Mouse (Mus musculus): ENCODE measurements around the gene Ulk2. TPM values are rescaled to one million over a fixed set of nuclear protein-coding genes. Genes with fewer than 3 reads are reported as not detected.
"Not testable (repeated sequence)": the region's sequence is repeated elsewhere in the genome, so short reads cannot be mapped to it uniquely, and the experiment has no call there.

Gene Ulk2
- polyA plus RNA-seq, 1 experiment from 2014 or later: 21.8 TPM

- Histone ChIP-seq H3K9me3 (replicated peaks; ENCODE audit: control insufficient read depth, low read length) (no peaks in the 10 kb centered on the region), H3K4me1 (ENCODE audit: control insufficient read depth, insufficient read depth, low read length) (no peaks in the 10 kb centered on the region), H3K36me3 (replicated peaks; ENCODE audit: control insufficient read depth, insufficient read depth, low read depth, low read length) (no peaks in the 10 kb centered on the region), H3K9ac (replicated peaks; ENCODE audit: low read length) (no peak overlapping the region), H3K27ac (replicated peaks; ENCODE audit: low read depth, low read length) (no peak overlapping the region), H3K4me3 (ENCODE audit: low read depth, low read length) (no peak overlapping the region), H3K4me2 (ENCODE audit: low read depth, low read length) (no peak overlapping the region), H3K27me3 (ENCODE audit: control insufficient read depth, insufficient read depth, low read length) (no peaks in the 10 kb centered on the region)
- no peak for DNase-seq (ENCODE audit: low spot score)
- ATAC-seq (replicated peaks; ENCODE audit: insufficient number of reproducible peaks, low FRiP score, low TSS enrichment, low read depth): no peak
- 96% methylated on average over 2 of the region's 2 CpGs for WGBS
Measured at GRCm38 (mm10) chr11:61808551-61809117, 46.2 kb downstream of the Ulk2 start.

DNA sequence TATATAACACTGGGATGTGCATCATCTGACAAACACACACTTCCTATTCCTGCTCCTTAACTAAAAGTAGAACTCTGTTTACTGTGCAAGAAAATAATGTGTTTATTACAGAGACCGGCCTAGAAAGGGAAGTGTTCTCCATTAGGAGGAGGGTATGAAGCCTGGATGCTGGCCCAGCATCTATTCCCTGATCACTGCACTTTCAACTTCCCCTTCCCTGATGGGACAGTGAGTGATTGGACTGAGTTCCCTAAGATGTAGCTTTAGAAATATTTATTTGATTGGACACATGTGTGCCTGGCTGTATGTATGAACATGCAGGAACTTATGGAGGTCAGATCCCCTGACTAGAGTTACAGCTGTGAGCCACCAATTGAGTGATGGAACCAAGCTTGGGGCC is 61.4 kb downstream of the Ulk2 start:
- no peaks in the 10 kb centered on the region for H3K9me3 ChIP-seq (replicated peaks; ENCODE audit: control insufficient read depth, low read length)
- no peak overlapping the region for H3K4me2 ChIP-seq (ENCODE audit: low read depth, low read length)
- ATAC-seq (replicated peaks; ENCODE audit: insufficient number of reproducible peaks, low FRiP score, low TSS enrichment, low read depth): no peak
- H3K27ac ChIP-seq (replicated peaks; ENCODE audit: low read depth, low read length): no peak overlapping the region
- H3K4me3 ChIP-seq (ENCODE audit: low read depth, low read length): no peak overlapping the region
- no peak overlapping the region for H3K9ac ChIP-seq (replicated peaks; ENCODE audit: low read length)
- DNase-seq (ENCODE audit: low spot score): no peak
- 88% methylated on average over 1 of the region's 1 CpGs for WGBS
- H3K36me3 ChIP-seq (replicated peaks; ENCODE audit: control insufficient read depth, insufficient read depth, low read depth, low read length): no peaks in the 10 kb centered on the region; the same call in 1 of the 2 replicates
- no peaks in the 10 kb centered on the region for H3K4me1 ChIP-seq (ENCODE audit: control insufficient read depth, insufficient read depth, low read length)
- H3K27me3 ChIP-seq (ENCODE audit: control insufficient read depth, insufficient read depth, low read length): no peaks in the 10 kb centered on the region

DNA sequence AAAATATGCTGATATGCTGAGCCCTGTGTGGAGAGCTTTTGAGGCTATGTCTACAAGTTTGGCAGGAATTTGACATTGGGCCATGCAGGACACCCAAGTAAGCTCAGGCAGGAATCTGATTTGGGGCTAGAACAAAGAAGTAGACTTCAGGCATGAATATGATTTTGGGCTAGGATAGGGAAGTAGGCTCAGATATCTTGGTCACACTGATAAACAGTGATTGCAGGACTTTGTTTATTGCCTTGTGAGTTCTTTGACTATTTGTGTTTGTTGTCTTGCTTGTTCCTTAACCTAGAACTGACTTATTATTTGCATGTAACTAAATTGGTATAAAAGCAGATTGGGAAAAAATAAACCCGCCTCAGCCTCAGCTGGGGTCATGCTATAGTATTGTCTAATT is 66.3 kb downstream of the Ulk2 start:
- no peak for ATAC-seq (replicated peaks; ENCODE audit: insufficient number of reproducible peaks, low FRiP score, low TSS enrichment, low read depth)
- H3K9me3 ChIP-seq (replicated peaks; ENCODE audit: control insufficient read depth, low read length): no peaks in the 10 kb centered on the region
- WGBS: 91% methylated on average over 1 of the region's 1 CpGs
- H3K27me3 ChIP-seq (ENCODE audit: control insufficient read depth, insufficient read depth, low read length): no peaks in the 10 kb centered on the region
- no peak for DNase-seq (ENCODE audit: low spot score)
- no peaks in the 10 kb centered on the region for H3K4me1 ChIP-seq (ENCODE audit: control insufficient read depth, insufficient read depth, low read length)
- H3K4me3 ChIP-seq (ENCODE audit: low read depth, low read length): no peak overlapping the region
- H3K9ac ChIP-seq (replicated peaks; ENCODE audit: low read length): no peak overlapping the region
- no peak overlapping the region for H3K27ac ChIP-seq (replicated peaks; ENCODE audit: low read depth, low read length)
- no peaks in the 10 kb centered on the region; the same call in none of the 2 replicates for H3K36me3 ChIP-seq (replicated peaks; ENCODE audit: control insufficient read depth, insufficient read depth, low read depth, low read length)
- H3K4me2 ChIP-seq (ENCODE audit: low read depth, low read length): no peak overlapping the region

GRCm38 (mm10) chr11:61782526-61782925 is 72.3 kb downstream of the Ulk2 start:
- not testable (repeated sequence) for H3K4me2 ChIP-seq (ENCODE audit: low read depth, low read length); H3K9me3 ChIP-seq (replicated peaks; ENCODE audit: control insufficient read depth, low read length); H3K9ac ChIP-seq (replicated peaks; ENCODE audit: low read length); ATAC-seq (replicated peaks; ENCODE audit: insufficient number of reproducible peaks, low FRiP score, low TSS enrichment, low read depth); H3K36me3 ChIP-seq (replicated peaks; ENCODE audit: control insufficient read depth, insufficient read depth, low read depth, low read length); H3K4me1 ChIP-seq (ENCODE audit: control insufficient read depth, insufficient read depth, low read length); H3K27ac ChIP-seq (replicated peaks; ENCODE audit: low read depth, low read length); H3K4me3 ChIP-seq (ENCODE audit: low read depth, low read length); DNase-seq (ENCODE audit: low spot score); H3K27me3 ChIP-seq (ENCODE audit: control insufficient read depth, insufficient read depth, low read length)
- WGBS: 96% methylated on average over 3 of the region's 3 CpGs

DNA sequence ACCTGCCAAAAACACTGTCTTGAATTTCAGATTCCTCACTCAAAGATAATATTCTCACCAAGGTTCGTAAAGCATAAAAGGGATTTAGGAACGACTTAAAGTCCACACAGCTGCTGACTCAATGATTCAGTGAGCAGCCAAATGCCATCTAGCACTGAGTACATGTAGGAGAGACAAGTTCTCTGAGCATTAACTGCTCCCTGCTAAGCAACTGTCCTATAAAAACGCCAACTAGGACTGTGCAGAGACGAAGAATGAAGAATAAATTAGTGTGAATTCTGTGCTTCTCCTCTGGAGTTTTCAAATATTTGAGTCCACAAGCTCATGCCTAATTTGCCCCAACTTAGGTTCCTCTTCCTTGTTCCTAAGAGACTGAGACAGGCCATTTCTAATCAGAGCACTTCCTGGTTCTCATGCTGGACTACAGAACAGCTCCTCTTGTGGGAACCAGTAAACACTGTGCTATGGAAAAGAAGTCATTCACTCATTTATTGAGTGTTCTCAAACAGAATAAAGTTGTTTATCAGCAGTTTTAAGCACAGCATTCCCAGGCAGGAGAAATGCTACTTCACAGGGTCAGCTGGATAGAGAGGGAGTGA is 80.2 kb downstream of the Ulk2 start:
- Histone ChIP-seq H3K4me2 (ENCODE audit: low read depth, low read length) (no peak overlapping the region), H3K4me1 (ENCODE audit: control insufficient read depth, insufficient read depth, low read length) (no peaks in the 10 kb centered on the region), H3K9me3 (replicated peaks; ENCODE audit: control insufficient read depth, low read length) (no peaks in the 10 kb centered on the region), H3K4me3 (ENCODE audit: low read depth, low read length) (no peak overlapping the region), H3K36me3 (replicated peaks; ENCODE audit: control insufficient read depth, insufficient read depth, low read depth, low read length) (no peaks in the 10 kb centered on the region; the same call in 1 of the 2 replicates), H3K27me3 (ENCODE audit: control insufficient read depth, insufficient read depth, low read length) (no peaks in the 10 kb centered on the region), H3K9ac (replicated peaks; ENCODE audit: low read length) (no peak overlapping the region), H3K27ac (replicated peaks; ENCODE audit: low read depth, low read length) (no peak overlapping the region)
- WGBS: 86% methylated on average over 4 of the region's 4 CpGs
- no peak for ATAC-seq (replicated peaks; ENCODE audit: insufficient number of reproducible peaks, low FRiP score, low TSS enrichment, low read depth)
- no peak for DNase-seq (ENCODE audit: low spot score)

DNA sequence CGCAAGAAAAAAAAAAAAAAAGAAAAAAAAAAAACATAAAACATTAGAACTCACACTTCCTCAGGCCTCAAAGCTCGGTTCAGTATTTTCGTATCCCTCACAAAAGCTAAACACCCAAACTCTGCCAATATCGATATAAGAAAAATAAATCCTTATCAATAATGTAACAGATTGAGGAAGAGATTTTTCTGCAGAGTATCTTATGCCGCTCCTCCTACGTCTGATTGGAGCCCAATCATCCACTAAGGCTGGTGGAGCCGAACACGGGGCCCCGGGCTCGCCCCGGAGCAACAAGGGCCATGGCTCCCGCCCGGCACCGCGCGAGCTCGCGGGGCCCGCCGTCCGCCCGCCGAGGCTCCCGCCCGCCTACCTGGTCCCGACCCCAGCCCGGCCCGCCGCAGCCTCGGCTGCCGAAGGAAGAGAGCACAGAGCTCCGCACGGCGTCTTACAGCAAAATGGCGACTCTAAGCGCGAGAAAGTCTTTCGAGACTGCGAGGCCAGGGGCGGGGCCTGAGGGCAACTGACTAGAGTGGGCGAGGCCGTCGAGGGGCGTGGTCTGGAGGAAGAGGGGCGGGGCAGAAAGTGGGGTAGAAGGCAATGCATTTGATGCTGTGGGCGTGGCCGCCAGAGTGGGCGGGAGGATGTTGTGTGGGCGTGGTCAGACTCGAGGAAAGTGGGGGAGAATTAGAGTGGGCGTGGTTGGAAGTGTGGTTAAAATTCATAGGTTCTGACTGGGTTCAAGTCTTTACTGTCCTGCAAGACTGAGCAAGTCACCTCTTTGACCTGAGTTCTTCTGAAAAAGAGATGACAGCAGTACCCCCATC is 93.1 kb downstream of the Ulk2 start, which contains the start of gene Prpsap2:
Prpsap2 (minus strand) TSS at position 505 of the 824 bp plus-strand sequence.
- DNase-seq (ENCODE audit: low spot score) (peak; percentile 99), ATAC-seq (replicated peaks; ENCODE audit: insufficient number of reproducible peaks, low FRiP score, low TSS enrichment, low read depth) (peak; percentile 92)
- under 1% methylated on average over 51 of the region's 51 CpGs for WGBS
- peak within 1 kb of the TSS; percentile 43 for H3K4me3 ChIP-seq (ENCODE audit: low read depth, low read length)
- H3K27ac ChIP-seq (replicated peaks; ENCODE audit: low read depth, low read length): no peak within 1 kb of the TSS
- no peaks in the 10 kb centered on the region for H3K4me1 ChIP-seq (ENCODE audit: control insufficient read depth, insufficient read depth, low read length)
- H3K9ac ChIP-seq (replicated peaks; ENCODE audit: low read length): peak within 1 kb of the TSS; percentile 67
- H3K4me2 ChIP-seq (ENCODE audit: low read depth, low read length): peak within 1 kb of the TSS; percentile 43
- no peaks in the 10 kb centered on the region for H3K27me3 ChIP-seq (ENCODE audit: control insufficient read depth, insufficient read depth, low read length)
- H3K36me3 ChIP-seq (replicated peaks; ENCODE audit: control insufficient read depth, insufficient read depth, low read depth, low read length): no peaks in the 10 kb centered on the region
- no peaks in the 10 kb centered on the region for H3K9me3 ChIP-seq (replicated peaks; ENCODE audit: control insufficient read depth, low read length)

DNA sequence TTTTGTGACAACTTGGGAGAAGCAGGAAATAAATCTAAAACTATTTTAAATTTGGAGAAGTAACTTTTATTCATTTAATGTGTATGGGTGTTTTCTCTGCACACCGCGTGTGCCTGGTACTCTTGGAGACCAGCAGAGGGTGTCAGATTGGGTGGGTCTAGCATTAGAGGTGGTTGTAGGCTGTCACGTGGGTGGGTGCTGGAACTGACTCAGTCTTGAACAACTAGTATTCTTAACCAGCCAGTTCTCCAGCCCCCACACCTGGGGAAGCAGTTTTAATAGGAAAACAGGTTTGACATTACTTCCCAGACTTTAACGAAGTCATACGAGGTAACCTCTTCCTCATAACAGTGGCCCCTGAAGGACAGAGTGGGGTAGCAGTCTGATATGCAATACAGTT is 94.4 kb downstream of the Ulk2 start:
- H3K9ac ChIP-seq (replicated peaks; ENCODE audit: low read length): no peak overlapping the region
- DNase-seq (ENCODE audit: low spot score) (peak; percentile 7), ATAC-seq (replicated peaks; ENCODE audit: insufficient number of reproducible peaks, low FRiP score, low TSS enrichment, low read depth) (no peak)
- WGBS: 73% methylated on average over 5 of the region's 5 CpGs
- no peaks in the 10 kb centered on the region for H3K27me3 ChIP-seq (ENCODE audit: control insufficient read depth, insufficient read depth, low read length)
- H3K4me1 ChIP-seq (ENCODE audit: control insufficient read depth, insufficient read depth, low read length): no peaks in the 10 kb centered on the region
- H3K27ac ChIP-seq (replicated peaks; ENCODE audit: low read depth, low read length): no peak overlapping the region
- H3K4me2 ChIP-seq (ENCODE audit: low read depth, low read length): no peak overlapping the region
- H3K36me3 ChIP-seq (replicated peaks; ENCODE audit: control insufficient read depth, insufficient read depth, low read depth, low read length): no peaks in the 10 kb centered on the region
- no peaks in the 10 kb centered on the region for H3K9me3 ChIP-seq (replicated peaks; ENCODE audit: control insufficient read depth, low read length)
- no peak overlapping the region for H3K4me3 ChIP-seq (ENCODE audit: low read depth, low read length)

DNA sequence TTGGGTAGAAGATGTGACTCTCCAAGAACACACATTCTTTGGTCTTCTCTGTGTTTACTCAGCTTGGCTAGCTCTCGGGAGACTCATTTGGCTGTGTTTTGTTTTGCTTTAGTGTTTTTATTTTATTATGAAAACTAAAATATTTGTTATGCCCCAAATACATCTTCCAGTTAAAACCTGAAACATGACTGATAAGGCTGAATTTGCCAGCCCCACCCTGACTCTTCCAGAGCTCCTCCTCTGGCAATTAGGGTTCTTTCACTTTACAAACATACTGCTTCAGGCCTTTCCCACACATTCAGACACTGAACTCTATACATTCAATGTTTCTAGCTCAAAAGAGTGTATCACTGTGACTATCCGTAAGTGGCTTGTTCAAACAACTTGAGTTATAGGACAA is 97.7 kb downstream of the Ulk2 start:
- H3K4me2 ChIP-seq (ENCODE audit: low read depth, low read length): no peak overlapping the region
- ATAC-seq (replicated peaks; ENCODE audit: insufficient number of reproducible peaks, low FRiP score, low TSS enrichment, low read depth): no peak
- H3K9me3 ChIP-seq (replicated peaks; ENCODE audit: control insufficient read depth, low read length): no peaks in the 10 kb centered on the region
- 0 out of 2 replicates have a peak, but pooled peaks cover 2% of the 10 kb centered on the region for H3K36me3 ChIP-seq (replicated peaks; ENCODE audit: control insufficient read depth, insufficient read depth, low read depth, low read length)
- WGBS: 82% methylated on average over 2 of the region's 2 CpGs
- no peak overlapping the region for H3K27ac ChIP-seq (replicated peaks; ENCODE audit: low read depth, low read length)
- no peak for DNase-seq (ENCODE audit: low spot score)
- no peak overlapping the region for H3K9ac ChIP-seq (replicated peaks; ENCODE audit: low read length)
- no peaks in the 10 kb centered on the region for H3K27me3 ChIP-seq (ENCODE audit: control insufficient read depth, insufficient read depth, low read length)
- H3K4me3 ChIP-seq (ENCODE audit: low read depth, low read length): no peak overlapping the region
- H3K4me1 ChIP-seq (ENCODE audit: control insufficient read depth, insufficient read depth, low read length): no peaks in the 10 kb centered on the region

Data from embryonic facial prominence, embryonic 11.5 days (tissue).